Comparison of ENCODE assay signal across 8 mouse cellular contexts in genomic region chr1:162739406-162739805, GRCm38 (mm10). TPM values are rescaled to one million over a fixed set of nuclear protein-coding genes. Genes with fewer than 3 reads are reported as not detected.
DNase-seq lines count a peak whose midpoint lies in the region; ATAC-seq and TF ChIP-seq lines count a peak whose summit lies in the region.

No protein-coding gene starts in this region.

- WGBS in liver, adult 2 months, result under 1% methylated on average over 10 of the region's 10 CpGs
- WGBS in embryonic facial prominence, embryonic 14.5 days, result 0% methylated on average over 10 of the region's 10 CpGs
- under 1% methylated on average over 10 of the region's 10 CpGs for WGBS in midbrain, embryonic 11.5 days

- H3K9ac ChIP-seq in liver, adult 2 months (ENCODE audit: low read depth, low read length), result peak overlapping the region; percentile 97
- peak overlapping the region; percentile 100 for H3K9ac ChIP-seq in embryonic facial prominence, embryonic 14.5 days (ENCODE audit: low read depth, low read length)
- peak overlapping the region; percentile 99 for H3K9ac ChIP-seq in midbrain, embryonic 11.5 days (ENCODE audit: low read length)

- H3K4me2 ChIP-seq in embryonic facial prominence, embryonic 14.5 days (ENCODE audit: low read depth, low read length), result peak overlapping the region; percentile 75
- H3K4me2 ChIP-seq in midbrain, embryonic 11.5 days, result peak overlapping the region; percentile 85

- ATAC-seq in embryonic facial prominence, embryonic 14.5 days (ENCODE audit: low read depth), result no peak; the same call in 1 of the 2 replicates
- no peak for ATAC-seq in midbrain, embryonic 11.5 days (ENCODE audit: low FRiP score)
- ATAC-seq in frontal cortex, adult (ENCODE audit: low TSS enrichment), result no peak

- peak overlapping the region; percentile 90 for H3K27ac ChIP-seq in liver, adult 2 months (replicated peaks; ENCODE audit: insufficient read depth, low read depth, low read length)
- peak overlapping the region; percentile 100 for H3K27ac ChIP-seq in embryonic facial prominence, embryonic 14.5 days (replicated peaks; ENCODE audit: low read depth, low read length)
- H3K27ac ChIP-seq in midbrain, embryonic 11.5 days (ENCODE audit: low read depth, low read length), result no peak overlapping the region; the same call in 1 of the 2 replicates

- DNase-seq in liver, adult 2 months (ENCODE audit: extremely low read depth, low read depth, low spot score), result peak; percentile 29
- DNase-seq in liver (no peak), ZHBTc4 (ENCODE audit: low read depth, low spot score) (peak; percentile 12)
- peak; percentile 75 for DNase-seq in embryonic facial prominence, embryonic 14.5 days (ENCODE audit: low spot score)
- peak; percentile 20 to 55 for DNase-seq in heart, postnatal 14 days
- peak; percentile 13 for DNase-seq in layer of hippocampus, adult 9-10 months (ENCODE audit: low spot score)
- DNase-seq in midbrain, embryonic 11.5 days (ENCODE audit: low spot score, missing footprints), result no peak

- no peaks in the 10 kb centered on the region for H3K9me3 ChIP-seq in embryonic facial prominence, embryonic 14.5 days (ENCODE audit: control insufficient read depth, low read length)
- H3K9me3 ChIP-seq in midbrain, embryonic 11.5 days (ENCODE audit: control insufficient read depth, low read length), result no peaks in the 10 kb centered on the region

- no peaks in the 10 kb centered on the region for H3K27me3 ChIP-seq in liver, adult 2 months (ENCODE audit: control insufficient read depth, insufficient read depth, low read length)
- H3K27me3 ChIP-seq in embryonic facial prominence, embryonic 14.5 days (replicated peaks; ENCODE audit: control insufficient read depth, insufficient read depth, low read length), result no peaks in the 10 kb centered on the region
- H3K27me3 ChIP-seq in midbrain, embryonic 11.5 days (ENCODE audit: control insufficient read depth, insufficient read depth, low read length), result no peaks in the 10 kb centered on the region

- H3K36me3 ChIP-seq in liver, adult 2 months (ENCODE audit: control insufficient read depth, insufficient read depth, low read length), result no peaks in the 10 kb centered on the region
- H3K36me3 ChIP-seq in embryonic facial prominence, embryonic 14.5 days (ENCODE audit: control insufficient read depth, insufficient read depth, low read length), result no peaks in the 10 kb centered on the region
- H3K36me3 ChIP-seq in midbrain, embryonic 11.5 days (ENCODE audit: control insufficient read depth, insufficient read depth, low read length), result no peaks in the 10 kb centered on the region

- H3K4me3 ChIP-seq in liver, adult 2 months (ENCODE audit: insufficient read depth, low read depth, low read length), result peak overlapping the region; percentile 95
- peak overlapping the region; percentile 99 for H3K4me3 ChIP-seq in embryonic facial prominence, embryonic 14.5 days (ENCODE audit: low read depth, low read length)
- H3K4me3 ChIP-seq in midbrain, embryonic 11.5 days (ENCODE audit: low read depth, low read length), result peak overlapping the region; percentile 99

- H3K79me2 ChIP-seq in liver, adult 2 months (ENCODE audit: control insufficient read depth, insufficient read depth, low read length), result peaks cover 31% of the 10 kb centered on the region; the same call in 1 of the 2 replicates

- TF ChIP-seq CTCF in liver, adult 2 months (IDR thresholded peaks at IDR 0.05; ENCODE audit: low read depth, low read length), result no peak

- no peak for TF ChIP-seq POLR2A in liver, adult 2 months (IDR thresholded peaks at IDR 0.05; ENCODE audit: extremely low read depth, insufficient read depth, low read length)

- intact Hi-C loops in heart, postnatal 14 days (cut with DNase I), result no loop called here

- H3K4me1 ChIP-seq in liver, adult 2 months (ENCODE audit: control insufficient read depth, insufficient read depth, low read length), result peaks cover 4% of the 10 kb centered on the region; the same call in 1 of the 2 replicates
- peaks cover 19% of the 10 kb centered on the region for H3K4me1 ChIP-seq in embryonic facial prominence, embryonic 14.5 days (ENCODE audit: control insufficient read depth, insufficient read depth, low read length)
- peaks cover 9% of the 10 kb centered on the region for H3K4me1 ChIP-seq in midbrain, embryonic 11.5 days (ENCODE audit: control insufficient read depth, insufficient read depth, low read length)

RNA-seq across cellular contexts. Expression of gene Prrc2c, which starts 0.9 kb away (rescaled TPM):
- 19.2 and 23.0 TPM in 2 replicates for total RNA-seq in liver, adult 2 months (2014; rRNA removed)
- 7.8 and 11.4 TPM in 2 replicates for polyA plus RNA-seq in liver, adult 2 months (2012; rRNA removed)
- 140 and 150 TPM in 2 replicates for polyA plus RNA-seq in embryonic facial prominence, embryonic 14.5 days (2014; fragmentation: Nextera tagmentation; extraction: Ambion mirVana)
- 10 to 100 TPM; 93.2 to 98.1 TPM for total RNA-seq in heart, postnatal 14 days (2021)
- 151 and 163 TPM in 2 replicates for polyA plus RNA-seq in midbrain, embryonic 11.5 days (2014; fragmentation: Nextera tagmentation; extraction: Ambion mirVana)

Comparison
In these comparisons a context has a peak if more than half of its experiments do, and no peak if none do; other contexts are left out.
1. DNase-seq: peak in liver, adult 2 months (single experiment), ZHBTc4 (single experiment), embryonic facial prominence, embryonic 14.5 days (single experiment), heart, postnatal 14 days (2 of 2) and layer of hippocampus, adult 9-10 months (single experiment); none in liver (single experiment) and midbrain, embryonic 11.5 days (single experiment).
2. RNA of gene Prrc2c, which starts 0.9 kb away (polyA plus RNA-seq): 151 to 163 TPM in midbrain, embryonic 11.5 days and 140 to 150 TPM in embryonic facial prominence, embryonic 14.5 days; 7.8 to 11.4 TPM in liver, adult 2 months; every median in the first group is over 10 times any median in the second.
3. Peak in every context shown above with its lines, with median percentiles within 50 percentile points of each other: H3K4me3 ChIP-seq and H3K9ac ChIP-seq.